Mouse (Mus musculus) hindbrain, embryonic 16.5 days (tissue): ENCODE results near the gene Gm8300. TPM values are rescaled to one million over a fixed set of nuclear protein-coding genes. Genes with fewer than 3 reads are reported as not detected.
"Not testable (repeated sequence)": the region's sequence is repeated elsewhere in the genome, so short reads cannot be mapped to it uniquely, and the experiment has no call there.

ENCODE experiments used
- ATAC-seq: fragments of 200-750 bp; cut with Nextera tagmentation; 2 replicates; pipeline ENCODE4 v1.8.0; 2017; ENCODE audit warnings: moderate TSS enrichment, moderate library complexity
- H3K27ac ChIP-seq: fragments of 300-500 bp; sonication (generic); 2 replicates; pipeline ENCODE4 v1.5.1; 2014; ENCODE audit warnings: low read depth, mild to moderate bottlenecking, control low read depth, low read length, moderate library complexity
- H3K27me3 ChIP-seq: fragments of 300-500 bp; sonication (generic); replicated peaks from 2 replicates; pipeline ENCODE4 v1.6.1; 2014; ENCODE audit warnings: low read length; ENCODE audit not compliant: control insufficient read depth, insufficient read depth
- H3K36me3 ChIP-seq: fragments of 300-500 bp; sonication (generic); 2 replicates; pipeline ENCODE4 v1.6.1; 2014; ENCODE audit warnings: mild to moderate bottlenecking, low read length, moderate library complexity, mixed read lengths; ENCODE audit not compliant: control insufficient read depth, insufficient read depth
- H3K4me1 ChIP-seq: fragments of 300-500 bp; sonication (generic); 2 replicates; pipeline ENCODE4 v1.6.1; 2014; ENCODE audit warnings: low read depth, low read length; ENCODE audit not compliant: control insufficient read depth, insufficient read depth
- H3K4me2 ChIP-seq: fragments of 300-500 bp; sonication (generic); 2 replicates; pipeline ENCODE4 v1.6.1; 2014; ENCODE audit warnings: mild to moderate bottlenecking, low read length, control low read depth, moderate library complexity
- H3K4me3 ChIP-seq: fragments of 300-500 bp; sonication (generic); 2 replicates; pipeline ENCODE4 v1.5.1; 2014; ENCODE audit warnings: mild to moderate bottlenecking, low read length, control low read depth, moderate library complexity
- H3K9ac ChIP-seq: fragments of 300-500 bp; sonication (generic); 2 replicates; pipeline ENCODE4 v1.6.1; 2014; ENCODE audit warnings: low read depth, mild to moderate bottlenecking, control low read depth, low read length, moderate library complexity
- H3K9me3 ChIP-seq: fragments of 300-500 bp; sonication (generic); 2 replicates; pipeline ENCODE4 v1.6.1; 2014; ENCODE audit warnings: mild to moderate bottlenecking, low read length, moderate library complexity; ENCODE audit not compliant: control insufficient read depth
- WGBS: fragments of 180-500 bp; shearing (Covaris S2); extraction: QIAGEN DNeasy Blood & Tissue Kit; methylation state at CpG from one replicate; pipeline ENCODE4 v1.1.7; 2014; 5-methylcytosine and 5-hydroxymethylcytosine counted together
- polyA plus RNA-seq: library from polyadenylated mRNA; unstranded; fragments of >200 nt; fragmentation: Nextera tagmentation; extraction: Ambion mirVana; gene quantifications from 2 replicates; pipeline ENCODE4 v1.2.1, GENCODE M21; 2015

Gm8300 gene
- not detected in 2 replicates for polyA plus RNA-seq

DNA sequence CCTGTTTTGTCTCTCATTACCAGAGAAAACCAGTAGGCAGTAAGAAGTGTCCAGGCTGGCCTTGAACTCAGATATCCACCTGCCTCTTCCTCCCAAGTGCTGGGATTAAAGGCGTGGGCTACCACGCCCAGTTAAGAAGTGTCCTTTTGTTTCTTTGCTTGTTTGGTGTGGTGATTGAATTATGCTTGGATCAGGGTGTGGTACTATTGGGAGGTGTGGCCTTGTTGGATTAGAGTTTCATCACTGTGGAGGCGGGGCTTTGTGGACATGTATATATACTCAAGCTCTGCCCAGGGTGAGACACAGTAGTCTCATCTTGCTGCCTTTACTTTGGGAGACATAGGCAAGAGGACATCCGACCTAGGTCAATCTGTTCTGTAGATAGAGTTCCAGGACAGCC, at the start of gene Gm8300:
Gene Gm8300, plus strand, starts transcription at position 301 of the 400 bp plus-strand sequence.
- H3K4me2 ChIP-seq, ATAC-seq, H3K4me1 ChIP-seq, H3K9ac ChIP-seq, H3K4me3 ChIP-seq, H3K9me3 ChIP-seq, H3K27me3 ChIP-seq, H3K36me3 ChIP-seq, H3K27ac ChIP-seq: not testable (repeated sequence)
- WGBS, result 85% methylated on average over 4 of the region's 4 CpGs

DNA sequence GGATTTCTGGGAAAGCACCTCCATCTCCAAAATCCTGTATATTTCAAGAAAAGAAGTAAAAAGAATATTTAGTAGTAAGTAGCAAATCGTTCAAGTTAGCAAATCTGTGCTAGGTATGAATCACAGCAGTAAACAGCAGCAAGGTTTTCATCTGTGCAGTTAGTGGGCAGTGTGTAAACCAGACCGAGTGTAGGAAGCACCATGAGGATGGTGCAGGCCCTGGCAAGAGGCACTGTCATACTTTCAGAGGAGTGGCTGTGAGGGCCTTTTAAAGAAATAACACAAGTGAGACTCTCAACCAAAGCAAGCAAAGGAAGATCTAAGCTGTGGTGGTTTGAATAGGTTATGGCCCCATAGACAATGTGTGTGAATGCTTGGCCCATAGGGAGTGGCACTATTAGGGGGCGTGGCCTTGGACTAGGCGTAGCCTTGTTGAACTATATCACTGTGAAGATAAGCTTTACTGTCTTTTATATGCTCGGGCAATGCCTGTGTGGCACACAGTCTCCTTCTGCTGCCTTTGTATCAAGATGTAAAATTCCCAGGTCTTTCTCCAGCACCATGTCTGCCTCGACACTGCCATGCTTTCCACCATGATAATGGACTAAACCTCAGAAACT, 49.3 kb upstream of the Gm8300 start:
- Histone ChIP-seq H3K27ac (no peak overlapping the region), H3K4me1 (no peaks in the 10 kb centered on the region), H3K36me3 (peaks cover 21% of the 10 kb centered on the region), H3K4me2 (no peak overlapping the region), H3K9me3 (no peaks in the 10 kb centered on the region), H3K27me3 (no peaks in the 10 kb centered on the region), H3K4me3 (no peak overlapping the region), H3K9ac (no peak overlapping the region)
- WGBS, result 95% methylated on average over 6 of the region's 6 CpGs
- ATAC-seq, result no peak

DNA sequence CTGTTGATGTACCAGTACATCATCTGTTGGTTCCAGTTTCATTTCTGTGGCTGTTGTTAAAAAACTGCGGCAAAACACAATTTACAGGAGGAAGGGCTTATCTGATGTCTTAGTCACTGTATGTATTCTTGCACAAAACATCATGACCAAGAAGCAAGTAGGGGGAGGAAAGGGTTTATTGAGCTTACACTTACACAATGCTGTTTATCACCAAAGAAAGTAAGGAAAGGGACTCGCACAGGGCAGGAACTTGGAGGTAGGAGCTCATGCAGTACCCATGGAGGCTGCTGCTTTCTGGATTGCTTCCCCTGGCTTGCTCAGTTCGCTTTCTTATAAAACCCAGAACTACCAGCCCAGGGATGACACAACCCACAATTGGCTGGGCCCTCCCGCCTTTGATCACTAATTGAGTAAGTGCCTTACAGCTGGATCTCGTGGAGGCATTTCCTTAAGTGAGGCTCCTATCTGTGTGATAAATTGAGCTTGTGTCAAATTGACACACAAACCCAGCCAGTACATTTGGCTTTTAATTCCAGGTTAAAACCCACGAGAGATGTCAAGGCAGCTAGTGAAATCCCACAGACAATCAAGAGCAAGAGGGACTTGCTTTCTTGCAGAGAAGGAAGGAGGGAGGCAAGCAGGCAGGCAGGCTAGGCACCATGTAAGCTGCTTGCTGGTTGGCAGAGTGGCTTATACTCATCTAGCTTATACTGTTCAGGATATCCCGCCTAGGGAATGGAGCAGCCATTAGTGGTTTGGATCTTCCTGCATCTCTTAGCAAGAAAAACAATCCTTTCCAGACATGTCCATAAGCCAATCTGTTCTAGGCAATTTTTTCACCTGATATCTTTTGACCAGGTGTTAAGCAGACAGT, 43.6 kb upstream of the Gm8300 start:
- peak overlapping the region; percentile 27; the same call in 1 of the 2 replicates for H3K9ac ChIP-seq
- no peaks in the 10 kb centered on the region for H3K27me3 ChIP-seq
- H3K36me3 ChIP-seq, result no peaks in the 10 kb centered on the region
- H3K9me3 ChIP-seq, result no peaks in the 10 kb centered on the region
- H3K4me3 ChIP-seq, result peak overlapping the region; percentile 71; the same call in 1 of the 2 replicates
- no peak overlapping the region for H3K27ac ChIP-seq
- H3K4me2 ChIP-seq, result peak overlapping the region; percentile 52
- peaks cover 9% of the 10 kb centered on the region for H3K4me1 ChIP-seq
- 74% methylated on average over 7 of the region's 7 CpGs for WGBS
- ATAC-seq, result no peak

DNA sequence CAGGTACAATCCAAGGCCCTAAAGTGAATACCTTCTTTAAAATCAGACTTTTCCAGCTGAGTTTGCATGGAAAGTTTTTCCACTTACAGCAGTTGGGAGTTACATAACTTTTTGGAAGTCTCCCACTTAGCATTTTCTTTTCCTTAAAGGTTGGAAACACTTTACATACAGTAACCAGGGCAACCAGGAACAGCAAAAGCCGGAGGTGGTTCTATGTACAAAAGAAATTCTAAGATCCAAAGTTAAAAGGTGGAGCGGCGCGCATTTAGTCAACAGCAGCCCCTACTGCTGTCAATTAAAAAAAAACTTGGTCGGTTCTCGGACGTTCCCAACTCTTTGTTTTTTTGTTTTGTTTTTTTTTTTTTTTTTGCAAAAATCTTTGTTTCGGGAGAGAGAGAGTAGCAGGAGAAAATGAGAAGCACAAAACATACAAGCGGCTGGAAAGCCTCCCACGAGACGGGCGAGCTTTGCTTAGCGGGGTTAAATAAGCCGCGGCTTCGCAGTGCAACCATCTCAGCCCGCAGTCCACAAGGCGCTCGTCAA, 42.6 kb upstream of the Gm8300 start:
- H3K9me3 ChIP-seq, result no peaks in the 10 kb centered on the region
- H3K27ac ChIP-seq, result peak overlapping the region; percentile 93
- H3K4me3 ChIP-seq, result peak overlapping the region; percentile 71
- H3K36me3 ChIP-seq, result no peaks in the 10 kb centered on the region
- ATAC-seq, result no peak
- H3K4me2 ChIP-seq, result peak overlapping the region; percentile 52
- peaks cover 9% of the 10 kb centered on the region for H3K4me1 ChIP-seq
- no peaks in the 10 kb centered on the region for H3K27me3 ChIP-seq
- H3K9ac ChIP-seq, result peak overlapping the region; percentile 86
- under 1% methylated on average over 19 of the region's 19 CpGs for WGBS

DNA sequence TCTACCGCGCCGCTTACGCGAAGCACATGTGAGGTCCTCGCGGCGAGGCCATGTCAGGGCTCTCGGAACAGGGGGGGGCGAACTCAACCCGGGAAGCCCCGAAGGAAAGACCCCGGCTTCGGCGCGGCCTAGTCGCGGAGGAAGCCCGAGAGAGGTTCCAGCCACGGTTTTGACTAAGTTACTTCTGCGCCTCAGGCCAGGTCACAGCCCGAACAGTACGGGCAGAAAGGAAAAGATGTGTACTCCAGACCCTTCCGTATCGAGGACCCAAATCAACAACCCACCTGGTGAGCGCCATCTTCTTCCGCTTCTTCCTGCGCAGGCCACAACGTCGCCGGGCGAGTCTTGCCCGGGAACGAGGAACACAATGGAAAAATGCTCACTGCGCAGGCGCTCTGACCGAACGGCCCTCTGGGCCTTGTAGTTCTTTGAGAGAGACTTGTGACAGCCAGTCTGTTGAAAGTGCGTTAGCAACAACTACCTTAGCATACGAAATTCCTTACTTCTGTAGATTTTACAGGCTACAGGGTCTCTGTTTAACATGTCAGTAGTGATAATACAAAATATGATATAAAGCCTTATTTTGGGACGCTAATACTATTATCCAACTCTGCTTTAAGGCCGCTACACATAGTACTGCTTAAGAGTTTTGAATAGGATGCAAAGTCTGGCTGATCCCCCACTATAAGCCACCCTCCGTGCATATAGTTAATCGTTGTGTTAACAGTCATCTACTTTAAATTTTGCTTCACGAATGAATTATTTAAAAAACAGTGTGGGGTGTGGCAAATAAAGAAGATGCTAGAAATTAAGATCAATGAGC, 41.9 kb upstream of the Gm8300 start, which contains the start of gene Snw1:
Gene Snw1, minus strand, starts transcription at position 311 of the 823 bp plus-strand sequence.
- H3K27ac ChIP-seq, result peak within 1 kb of the TSS; percentile 93
- H3K4me2 ChIP-seq, result peak within 1 kb of the TSS; percentile 52
- H3K9me3 ChIP-seq, result no peaks in the 10 kb centered on the region
- peak within 1 kb of the TSS; percentile 86 for H3K9ac ChIP-seq
- H3K4me3 ChIP-seq, result peak within 1 kb of the TSS; percentile 71
- H3K36me3 ChIP-seq, result no peaks in the 10 kb centered on the region
- ATAC-seq, result peak; percentile 98
- no peaks in the 10 kb centered on the region for H3K27me3 ChIP-seq
- WGBS, result 3% methylated on average over 45 of the region's 45 CpGs
- H3K4me1 ChIP-seq, result peaks cover 9% of the 10 kb centered on the region

DNA sequence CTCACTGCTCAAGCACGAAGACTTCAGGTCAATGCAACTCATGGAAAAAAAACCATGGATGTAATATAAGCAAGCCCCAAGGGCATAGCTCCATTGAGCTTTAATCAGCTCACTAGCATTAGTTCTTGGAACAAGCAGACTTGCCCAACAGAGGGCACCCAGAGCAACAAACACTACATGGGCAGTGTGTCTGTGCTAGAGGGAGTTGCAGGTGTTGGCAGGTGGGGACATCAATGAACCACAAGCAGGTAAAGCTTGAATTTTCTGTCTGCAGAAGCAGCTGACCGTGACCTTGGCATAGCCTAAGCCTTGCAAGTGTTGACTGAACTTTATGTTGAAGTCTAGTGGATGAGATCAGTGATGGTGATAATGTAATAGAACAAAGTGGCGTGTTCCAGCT, 39.4 kb upstream of the Gm8300 start:
- no peak for ATAC-seq
- 84% methylated on average over 3 of the region's 3 CpGs for WGBS
- no peaks in the 10 kb centered on the region for H3K36me3 ChIP-seq
- no peak overlapping the region for H3K4me3 ChIP-seq
- no peak overlapping the region for H3K4me2 ChIP-seq
- peaks cover 9% of the 10 kb centered on the region for H3K4me1 ChIP-seq
- H3K9me3 ChIP-seq, result no peaks in the 10 kb centered on the region
- no peak overlapping the region for H3K27ac ChIP-seq
- H3K27me3 ChIP-seq, result no peaks in the 10 kb centered on the region
- H3K9ac ChIP-seq, result no peak overlapping the region

DNA sequence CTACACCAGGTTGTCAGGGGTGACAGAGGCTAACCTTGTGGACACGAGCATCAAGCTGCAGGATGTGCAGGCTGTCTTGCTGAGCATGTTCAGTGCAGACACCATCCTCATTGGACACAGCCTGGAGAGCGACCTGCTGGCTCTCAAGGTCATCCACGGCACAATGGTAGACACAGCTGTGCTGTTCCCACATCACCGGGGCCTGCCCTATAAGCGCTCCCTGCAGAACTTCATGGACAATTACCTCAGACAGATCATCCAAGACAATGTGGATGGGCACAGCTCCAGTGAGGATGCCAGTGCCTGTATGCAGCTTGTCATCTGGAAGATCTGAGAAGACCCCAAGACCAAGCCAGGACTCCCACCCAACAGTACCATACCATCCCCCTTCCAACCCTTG, 31.6 kb upstream of the Gm8300 start:
- H3K4me3 ChIP-seq, H3K9ac ChIP-seq, H3K9me3 ChIP-seq, ATAC-seq, H3K4me1 ChIP-seq, H3K27me3 ChIP-seq, H3K4me2 ChIP-seq, H3K36me3 ChIP-seq, H3K27ac ChIP-seq: not testable (repeated sequence)
- WGBS, result 86% methylated on average over 5 of the region's 5 CpGs

DNA sequence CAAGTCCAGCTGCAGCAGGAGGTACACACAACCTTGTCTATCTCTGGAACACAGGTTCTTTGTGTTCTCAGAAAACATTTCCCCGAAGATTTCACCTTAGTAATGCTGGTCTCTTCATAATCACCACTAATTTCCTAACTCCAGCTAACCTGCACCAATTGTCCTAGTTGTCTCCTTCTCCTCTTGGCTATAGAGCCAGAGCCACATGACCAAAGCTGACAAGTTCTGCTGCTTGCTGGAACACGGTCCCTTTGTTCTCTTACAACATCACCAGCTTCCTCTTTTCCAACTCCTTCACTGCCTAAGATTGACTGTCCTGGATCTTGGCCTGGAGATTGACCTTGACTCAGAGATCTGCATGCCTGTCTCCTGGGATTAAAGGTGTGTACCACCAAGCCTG, 25.4 kb upstream of the Gm8300 start:
- H3K9me3 ChIP-seq, H3K4me2 ChIP-seq, H3K4me1 ChIP-seq, H3K4me3 ChIP-seq, H3K27ac ChIP-seq, H3K27me3 ChIP-seq, ATAC-seq, H3K9ac ChIP-seq, H3K36me3 ChIP-seq: not testable (repeated sequence)
- 68% methylated on average over 2 of the region's 2 CpGs for WGBS
